21 mouse cellular contexts compared by ENCODE assay signal in the genomic region with DNA sequence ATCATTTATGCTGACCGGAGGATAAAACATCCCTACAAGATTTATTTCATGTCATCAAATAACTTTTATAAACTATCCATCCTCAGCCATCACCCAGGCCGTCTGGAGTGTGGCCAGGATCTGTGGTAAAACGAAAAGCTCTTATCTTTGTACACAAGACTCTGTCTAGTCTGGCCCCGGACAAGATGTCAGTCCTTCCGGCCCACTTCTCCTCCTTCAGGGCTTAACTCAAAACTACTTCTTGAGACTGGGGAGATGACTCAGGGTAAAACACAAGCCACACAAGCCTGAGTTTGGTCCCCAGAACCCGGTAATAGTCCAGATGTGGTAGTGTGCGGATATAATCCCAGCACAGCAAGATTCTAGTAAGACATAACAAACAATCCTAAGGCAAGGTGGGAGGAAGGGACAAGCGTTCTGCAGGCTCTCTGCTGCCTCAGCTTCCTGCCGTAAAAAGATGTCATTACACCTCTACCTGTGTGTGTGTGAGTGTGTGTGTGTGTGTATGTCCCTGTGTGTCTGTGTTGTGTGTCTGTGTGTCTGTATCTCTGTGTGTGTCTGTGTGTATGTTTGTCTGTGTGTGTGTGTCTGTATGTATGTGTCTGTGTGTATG. TPM values are rescaled to one million over a fixed set of nuclear protein-coding genes. Genes with fewer than 3 reads are reported as not detected.
DNase-seq lines count a peak whose midpoint lies in the region; ATAC-seq lines count a peak whose summit lies in the region.
"Had no signal": no experiment of that assay in that cellular context is flagged by ENCODE, and none has a peak within 500 bp of the region (broad histone marks: within the 10 kb centered on the region; RNA-seq: fewer than 3 reads in every experiment).

No protein-coding gene starts in this region.

- peak overlapping the region; percentile 54 for H3K27ac ChIP-seq in liver, embryonic 16.5 days (ENCODE audit: low read length)
- H3K27ac ChIP-seq in midbrain, embryonic 11.5 days (ENCODE audit: low read depth, low read length): no peak overlapping the region
- H3K27ac ChIP-seq: embryonic facial prominence, embryonic 10.5 days; hindbrain, embryonic 13.5 days; lung, embryonic 15.5 days had no signal

- no peaks in the 10 kb centered on the region for H3K9me3 ChIP-seq in liver, embryonic 16.5 days (replicated peaks; ENCODE audit: control insufficient read depth, low read length)
- H3K9me3 ChIP-seq in midbrain, embryonic 11.5 days (ENCODE audit: control insufficient read depth, low read length): no peaks in the 10 kb centered on the region
- H3K9me3 ChIP-seq: embryonic facial prominence, embryonic 10.5 days; heart, embryonic 12.5 days; hindbrain, embryonic 13.5 days; lung, embryonic 15.5 days had no signal

- peaks cover 49% of the 10 kb centered on the region for H3K4me1 ChIP-seq in liver, embryonic 16.5 days (ENCODE audit: control insufficient read depth, low read depth, low read length)
- no peaks in the 10 kb centered on the region for H3K4me1 ChIP-seq in midbrain, embryonic 11.5 days (ENCODE audit: control insufficient read depth, insufficient read depth, low read length)
- H3K4me1 ChIP-seq: hindbrain, embryonic 13.5 days had no signal

- H3K27me3 ChIP-seq in liver, embryonic 16.5 days (ENCODE audit: control insufficient read depth, insufficient read depth, low read depth, low read length): no peaks in the 10 kb centered on the region
- no peaks in the 10 kb centered on the region for H3K27me3 ChIP-seq in midbrain, embryonic 11.5 days (ENCODE audit: control insufficient read depth, insufficient read depth, low read length)
- H3K27me3 ChIP-seq: heart, embryonic 12.5 days; hindbrain, embryonic 13.5 days; lung, embryonic 15.5 days had no signal

- ATAC-seq in erythroblast, adult 5-6 weeks (replicated peaks; ENCODE audit: low FRiP score, poor library complexity, severe bottlenecking): peak; percentile 71
- peak; percentile 60 for ATAC-seq in liver, embryonic 16.5 days (ENCODE audit: low read depth)
- ATAC-seq in midbrain, embryonic 11.5 days (ENCODE audit: low FRiP score): no peak
- ATAC-seq: CD4-positive, CD25-positive, alpha-beta regulatory T cell, adult 4 months had no signal

- no peak overlapping the region for H3K9ac ChIP-seq in liver, embryonic 16.5 days (ENCODE audit: low read depth, low read length)
- no peak overlapping the region for H3K9ac ChIP-seq in midbrain, embryonic 11.5 days (ENCODE audit: low read length)
- H3K9ac ChIP-seq: heart, embryonic 12.5 days; hindbrain, embryonic 13.5 days; lung, embryonic 15.5 days had no signal

- peak; percentile 37 for DNase-seq in spleen, adult 12 weeks (ENCODE audit: low spot score)
- DNase-seq in spleen, adult 18-20 months: no peak
- no peak for DNase-seq in left cerebral cortex, adult 8-10 months (ENCODE audit: low spot score in 2 of 2)
- DNase-seq in midbrain, embryonic 11.5 days (ENCODE audit: low spot score, missing footprints): no peak
- no peak for DNase-seq in frontal cortex, postnatal 25 days (ENCODE audit: low spot score in 2 of 2)
- DNase-seq: adrenal gland, postnatal 14 days; cerebellum, postnatal 25 days; gastrocnemius, postnatal 25 days; kidney, adult 11 months; kidney, postnatal 4 days; left cerebral cortex, postnatal 4 days; right cerebral cortex, adult 18-20 months had no signal

- peak overlapping the region; percentile 23; the same call in 1 of the 2 replicates for H3K4me2 ChIP-seq in liver, embryonic 16.5 days (ENCODE audit: low read depth, low read length)
- H3K4me2 ChIP-seq in midbrain, embryonic 11.5 days: no peak overlapping the region
- H3K4me2 ChIP-seq: heart, embryonic 12.5 days; hindbrain, embryonic 13.5 days; lung, embryonic 15.5 days had no signal

- no peaks in the 10 kb centered on the region for H3K36me3 ChIP-seq in liver, embryonic 16.5 days (ENCODE audit: control insufficient read depth, insufficient read depth)
- no peaks in the 10 kb centered on the region for H3K36me3 ChIP-seq in midbrain, embryonic 11.5 days (ENCODE audit: control insufficient read depth, insufficient read depth, low read length)
- H3K36me3 ChIP-seq: embryonic facial prominence, embryonic 10.5 days; heart, embryonic 12.5 days; hindbrain, embryonic 13.5 days; lung, embryonic 15.5 days had no signal

- WGBS in liver, embryonic 16.5 days (ENCODE audit: insufficient replicate concordance): 10% methylated on average over 9 of the region's 9 CpGs
- 85% methylated on average over 9 of the region's 9 CpGs for WGBS in midbrain, embryonic 11.5 days

- H3K4me3 ChIP-seq in liver, embryonic 16.5 days (ENCODE audit: low read depth, low read length): no peak overlapping the region
- no peak overlapping the region for H3K4me3 ChIP-seq in midbrain, embryonic 11.5 days (ENCODE audit: low read depth, low read length)
- H3K4me3 ChIP-seq: embryonic facial prominence, embryonic 10.5 days; heart, embryonic 12.5 days; hindbrain, embryonic 13.5 days; lung, embryonic 15.5 days had no signal

RNA-seq across cellular contexts. Expression of gene Pkd1l2, which starts 0.8 kb away (rescaled TPM):
- not detected in 2 replicates for total RNA-seq in erythroblast, adult 5-6 weeks (2015; ENCODE audit: low replicate concordance)
- not detected in 2 replicates for total RNA-seq in erythroblast, adult 5-6 weeks (2017; ENCODE audit: low replicate concordance)
- not detected in 2 replicates for polyA plus RNA-seq in liver, embryonic 16.5 days (2015; fragmentation: Nextera tagmentation; extraction: Ambion mirVana)
- total RNA-seq in left cerebral cortex, adult 8-10 months (2022): under 1 TPM; 0.07 to 0.23 (median 0.09) TPM
- polyA plus RNA-seq in midbrain, embryonic 11.5 days (2014; fragmentation: Nextera tagmentation; extraction: Ambion mirVana): not detected in 2 replicates
- total RNA-seq: left cerebral cortex, postnatal 4 days had no signal
- polyA plus RNA-seq: CD4-positive, CD25-positive, alpha-beta regulatory T cell, adult 4 months; embryonic facial prominence, embryonic 10.5 days; lung, embryonic 15.5 days had no signal

RNA-seq across cellular contexts. Expression of gene Bco1, which starts 12.6 kb away (rescaled TPM):
- total RNA-seq in erythroblast, adult 5-6 weeks (2015; ENCODE audit: low replicate concordance): not detected in 2 replicates
- not detected in 2 replicates for total RNA-seq in erythroblast, adult 5-6 weeks (2017; ENCODE audit: low replicate concordance)
- polyA plus RNA-seq in liver, embryonic 16.5 days (2015; fragmentation: Nextera tagmentation; extraction: Ambion mirVana): 5.6 and 5.8 TPM in 2 replicates
- not detected for total RNA-seq in left cerebral cortex, adult 8-10 months (2022)
- polyA plus RNA-seq in midbrain, embryonic 11.5 days (2014; fragmentation: Nextera tagmentation; extraction: Ambion mirVana): 0.18 and 0.28 TPM in 2 replicates
- total RNA-seq: gastrocnemius, postnatal 25 days; layer of hippocampus, postnatal 25 days; neutrophil, adult 5-6 weeks had no signal
- polyA plus RNA-seq: CD4-positive, CD25-positive, alpha-beta regulatory T cell, adult 4 months had no signal
